Comparison of ENCODE assay signal across 10 mouse cellular contexts in genomic region chr16:34926531-34927435, GRCm38 (mm10).
DNase-seq lines count a peak whose midpoint lies in the region; ATAC-seq and TF ChIP-seq lines count a peak whose summit lies in the region.
"Had no signal": no experiment of that assay in that cellular context is flagged by ENCODE, and none has a peak within 500 bp of the region (broad histone marks: within the 10 kb centered on the region; RNA-seq: fewer than 3 reads in every experiment).

No protein-coding gene starts in this region.

- peak overlapping the region; percentile 56 for H3K27ac ChIP-seq in heart, embryonic 13.5 days (replicated peaks)
- peak overlapping the region; percentile 55; the same call in 1 of the 2 replicates for H3K27ac ChIP-seq in testis, adult 2 months (ENCODE audit: control insufficient read depth, insufficient read depth, low read depth, low read length)
- no peak overlapping the region for H3K27ac ChIP-seq in stomach, postnatal 0 days (replicated peaks)

- peak overlapping the region; percentile 61 for H3K9ac ChIP-seq in heart, embryonic 13.5 days
- no peak overlapping the region for H3K9ac ChIP-seq in stomach, postnatal 0 days (ENCODE audit: low read length)

- TF ChIP-seq CTCF in testis, adult 2 months (IDR thresholded peaks at IDR 0.05; ENCODE audit: control insufficient read depth, insufficient read depth, insufficient replicate concordance, low read depth, low read length): no peak
- TF ChIP-seq CTCF in stomach, postnatal 0 days (IDR thresholded peaks at IDR 0.05; ENCODE audit: low read depth): no peak

- ATAC-seq in heart, embryonic 13.5 days (ENCODE audit: extremely low read depth, insufficient number of reproducible peaks, low FRiP score, low TSS enrichment): no peak
- ATAC-seq in stomach, postnatal 0 days (ENCODE audit: low FRiP score, low TSS enrichment): no peak

- H3K4me3 ChIP-seq in heart, embryonic 13.5 days: no peak overlapping the region
- no peak overlapping the region for H3K4me3 ChIP-seq in testis, adult 2 months (ENCODE audit: control insufficient read depth, low read depth, low read length)
- no peak overlapping the region for H3K4me3 ChIP-seq in stomach, postnatal 0 days (ENCODE audit: low read depth, low read length)

- H3K9me3 ChIP-seq in heart, embryonic 13.5 days: peaks cover 5% of the 10 kb centered on the region
- H3K9me3 ChIP-seq in stomach, postnatal 0 days (ENCODE audit: control insufficient read depth, low read length): no peaks in the 10 kb centered on the region

- H3K4me1 ChIP-seq in heart, embryonic 13.5 days: peaks cover 77% of the 10 kb centered on the region
- H3K4me1 ChIP-seq in testis, adult 2 months (ENCODE audit: control insufficient read depth, insufficient read depth, low read length): peaks cover 3% of the 10 kb centered on the region
- no peaks in the 10 kb centered on the region; the same call in 1 of the 2 replicates for H3K4me1 ChIP-seq in stomach, postnatal 0 days (replicated peaks; ENCODE audit: control insufficient read depth, insufficient read depth)

- WGBS in heart, embryonic 13.5 days: 46% methylated on average over 9 of the region's 9 CpGs
- 72% methylated on average over 9 of the region's 9 CpGs for WGBS in stomach, postnatal 0 days

- DNase-seq in heart, adult 8-10 months (ENCODE audit: low spot score): no peak
- no peak for DNase-seq in testis, postnatal 10 days (ENCODE audit: low spot score)
- DNase-seq in kidney, postnatal 4 days: peak; percentile 48 to 60
- peak; percentile 10 for DNase-seq in stomach, postnatal 0 days (ENCODE audit: low spot score)
- DNase-seq in frontal cortex, postnatal 25 days (ENCODE audit: low spot score in 2 of 2): no peak
- no peak for DNase-seq in right cerebral cortex, adult 18-20 months
- DNase-seq: left cerebral cortex, postnatal 4 days; thymus, adult 18-20 months had no signal

- H3K27me3 ChIP-seq in heart, embryonic 13.5 days (replicated peaks): peaks cover 61% of the 10 kb centered on the region
- no peaks in the 10 kb centered on the region for H3K27me3 ChIP-seq in testis, adult 2 months (ENCODE audit: control insufficient read depth, insufficient read depth, low read length)
- H3K27me3 ChIP-seq in stomach, postnatal 0 days (ENCODE audit: control insufficient read depth, insufficient read depth, low read length): no peaks in the 10 kb centered on the region

- TF ChIP-seq EP300 in stomach, postnatal 0 days (optimal IDR thresholded peaks at IDR 0.05): no peak

- no peaks in the 10 kb centered on the region for H3K36me3 ChIP-seq in heart, embryonic 13.5 days
- no peaks in the 10 kb centered on the region for H3K36me3 ChIP-seq in testis, adult 2 months (ENCODE audit: control insufficient read depth, insufficient read depth, low read length)
- H3K36me3 ChIP-seq in stomach, postnatal 0 days (ENCODE audit: control insufficient read depth, insufficient read depth, low read length): no peaks in the 10 kb centered on the region

- H3K4me2 ChIP-seq in heart, embryonic 13.5 days: peak overlapping the region; percentile 7; the same call in 1 of the 2 replicates
- H3K4me2 ChIP-seq in stomach, postnatal 0 days (replicated peaks; ENCODE audit: low read depth): no peak overlapping the region; the same call in 1 of the 2 replicates

- no peak for TF ChIP-seq POLR2A in testis, adult 2 months (IDR thresholded peaks at IDR 0.05; ENCODE audit: control insufficient read depth, low read depth, low read length)

Comparison
In these comparisons a context has a peak if more than half of its experiments do, and no peak if none do; other contexts are left out.
1. DNase-seq: peak in kidney, postnatal 4 days (2 of 2) and stomach, postnatal 0 days (single experiment); none in heart, adult 8-10 months (single experiment), testis, postnatal 10 days (single experiment), frontal cortex, postnatal 25 days (0 of 2) and right cerebral cortex, adult 18-20 months (single experiment).